Mouse (Mus musculus): ENCODE data around the gene Mc1r. TPM values are rescaled to one million over a fixed set of nuclear protein-coding genes. Genes with fewer than 3 reads are reported as not detected.
"Not testable (repeated sequence)": the region's sequence is repeated elsewhere in the genome, so short reads cannot be mapped to it uniquely, and the experiment has no call there.

Gene Mc1r
- total and polyA plus RNA-seq, 3 experiments, result not detected

DNA sequence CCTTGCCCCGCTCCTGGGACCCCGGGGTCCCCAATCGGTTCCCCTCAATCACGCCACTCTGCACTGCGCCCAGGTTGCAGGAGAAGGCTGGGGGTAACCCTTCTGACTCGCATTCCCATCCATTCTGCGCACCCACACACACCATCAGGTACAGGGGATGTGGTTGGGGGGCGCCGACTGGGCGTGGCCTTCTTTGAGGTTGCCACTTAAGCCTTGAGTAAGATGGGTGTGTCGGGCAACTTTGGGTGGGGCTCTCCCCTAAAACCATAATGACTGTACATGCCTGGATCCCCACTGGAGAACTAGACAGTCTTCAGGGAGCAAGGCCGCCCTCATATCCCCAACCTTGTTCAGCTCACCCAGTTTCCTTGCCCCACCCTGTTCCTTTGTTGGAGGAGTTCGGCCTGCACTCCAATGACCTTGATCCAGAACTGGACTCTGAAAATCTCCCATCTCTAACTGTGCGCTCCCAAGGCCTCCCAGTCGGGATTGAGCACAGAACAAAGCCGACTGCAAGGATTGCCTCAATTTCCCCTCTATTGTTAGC is 4.9 kb downstream of the Mc1r start:
- DNase-seq, result no peak

DNA sequence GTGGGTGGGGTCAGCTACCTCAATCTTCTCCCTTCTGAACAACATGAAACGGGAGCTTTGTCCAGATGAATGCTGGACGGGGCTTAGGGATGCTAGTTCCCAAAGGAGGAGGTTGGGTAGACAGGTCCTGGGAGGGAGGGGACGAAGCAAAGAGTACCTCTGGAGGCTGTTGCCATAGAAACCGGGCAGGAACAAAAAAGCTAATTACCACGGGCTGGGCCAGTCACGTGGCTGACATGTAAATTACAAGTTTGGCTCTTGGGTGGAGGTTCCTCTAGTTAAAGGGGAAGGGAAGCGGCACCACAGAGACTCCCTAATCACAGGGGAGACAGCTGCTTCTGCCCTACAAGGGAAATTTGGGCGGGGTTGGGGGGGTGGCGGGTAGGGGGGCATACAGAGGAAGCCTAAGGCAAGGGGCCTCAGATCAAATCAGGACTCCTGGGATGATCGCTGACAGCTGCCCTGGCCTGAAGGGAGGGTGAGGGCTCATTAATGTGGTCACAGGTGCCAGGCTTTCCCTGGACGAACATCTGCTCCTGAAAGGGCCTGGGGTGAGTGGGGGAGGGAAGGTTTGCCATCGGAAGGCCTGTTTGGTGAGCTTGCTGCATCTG is 5.8 kb downstream of the Mc1r start:
- no peak for DNase-seq

DNA sequence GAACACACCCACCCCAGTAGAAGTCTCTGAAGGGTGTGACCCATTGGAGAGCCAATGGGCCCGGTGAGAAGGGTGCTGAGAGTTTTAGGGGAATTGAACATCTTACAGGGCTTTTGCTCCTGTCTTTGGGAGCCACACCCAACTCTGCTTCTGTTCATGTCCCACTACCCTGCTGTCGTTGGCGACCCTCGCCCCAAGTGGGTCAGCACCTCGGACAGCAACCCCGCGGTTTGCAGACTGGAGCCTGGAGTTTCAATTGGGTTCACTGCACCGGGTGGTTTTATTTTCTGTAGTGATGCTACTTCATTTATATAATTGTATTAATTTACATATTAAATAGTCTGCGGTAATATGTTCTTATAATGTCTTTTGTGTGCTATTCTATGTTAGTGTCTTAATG is 7.3 kb downstream of the Mc1r start:
- no peak for DNase-seq

DNA sequence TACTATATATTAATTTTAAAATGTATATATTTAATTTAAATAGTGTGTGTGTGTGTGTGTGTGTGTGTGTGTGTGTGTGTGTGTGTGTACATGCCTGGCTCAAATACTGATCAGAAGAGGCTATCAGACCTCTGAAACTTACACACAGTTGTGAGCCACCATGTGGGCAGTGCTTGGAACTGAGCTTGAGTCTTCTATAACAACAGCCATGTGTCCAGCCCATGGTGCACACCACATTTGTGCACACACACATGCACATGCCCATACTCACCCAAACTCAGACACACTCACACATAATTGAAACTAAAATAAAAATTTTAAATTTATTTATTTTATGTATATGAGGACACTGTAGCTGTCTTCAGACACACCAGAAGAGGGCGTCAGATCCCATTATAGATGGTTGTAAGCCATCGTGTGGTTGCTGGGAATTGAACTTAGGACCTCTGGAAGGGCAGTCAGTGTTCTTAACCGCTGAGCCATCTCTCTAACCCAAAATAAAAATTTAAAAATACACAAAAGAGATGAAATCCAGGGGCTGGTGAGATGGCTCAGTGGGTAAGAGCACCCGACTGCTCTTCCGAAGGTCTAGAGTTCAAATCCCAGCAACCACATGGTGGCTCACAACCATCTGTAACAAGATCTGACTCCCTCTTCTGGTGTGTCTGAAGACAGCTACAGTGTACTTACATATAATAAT is 8.2 kb downstream of the Mc1r start:
- not testable (repeated sequence) for DNase-seq

DNA sequence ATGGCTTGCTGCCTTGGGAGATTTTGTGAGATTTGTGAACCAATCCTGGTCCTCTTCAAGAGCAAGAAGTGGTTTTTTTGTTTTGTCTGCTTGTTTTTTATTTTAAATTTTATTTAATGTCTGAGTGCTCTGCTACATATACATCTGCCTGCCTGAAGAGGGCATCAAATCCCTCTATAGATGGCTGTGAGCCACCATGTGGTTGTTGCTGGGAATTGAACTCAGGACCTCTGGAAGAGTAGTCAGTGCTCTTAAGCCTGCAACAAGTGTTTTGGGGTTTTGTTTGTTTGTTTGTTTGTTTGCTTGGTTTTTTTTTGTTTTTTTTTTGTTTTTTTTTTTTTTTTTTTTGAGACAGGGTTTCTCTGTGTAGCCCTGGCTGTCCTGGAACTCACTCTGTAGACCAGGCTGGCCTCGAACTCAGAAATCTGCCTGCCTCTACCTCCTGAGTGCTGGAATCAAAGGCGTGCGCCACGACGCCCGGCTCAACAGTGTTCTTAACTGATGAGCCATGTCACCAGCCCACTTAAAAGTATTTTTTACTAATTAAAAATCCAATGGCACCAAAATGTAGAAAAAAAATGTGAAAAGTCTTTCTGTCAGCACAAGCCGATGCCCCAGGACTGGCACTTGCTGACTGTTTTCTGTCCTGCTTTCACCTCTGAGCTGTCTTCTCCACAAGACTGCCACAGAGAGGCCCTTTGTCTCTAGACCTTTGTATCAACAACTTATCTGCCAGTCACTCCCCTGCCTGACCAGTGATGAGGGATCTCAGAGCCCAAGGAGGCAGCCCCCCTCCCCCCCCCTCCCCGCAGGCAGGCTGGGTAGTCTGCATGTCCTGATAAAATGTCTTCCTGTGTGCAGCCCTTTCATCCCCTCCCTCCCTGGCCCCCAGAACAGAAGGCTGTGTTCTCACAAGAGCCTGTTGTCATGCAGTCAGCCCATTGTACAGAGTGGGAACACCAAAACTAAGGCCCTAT is 9.3 kb downstream of the Mc1r start:
- DNase-seq, result no peak

DNA sequence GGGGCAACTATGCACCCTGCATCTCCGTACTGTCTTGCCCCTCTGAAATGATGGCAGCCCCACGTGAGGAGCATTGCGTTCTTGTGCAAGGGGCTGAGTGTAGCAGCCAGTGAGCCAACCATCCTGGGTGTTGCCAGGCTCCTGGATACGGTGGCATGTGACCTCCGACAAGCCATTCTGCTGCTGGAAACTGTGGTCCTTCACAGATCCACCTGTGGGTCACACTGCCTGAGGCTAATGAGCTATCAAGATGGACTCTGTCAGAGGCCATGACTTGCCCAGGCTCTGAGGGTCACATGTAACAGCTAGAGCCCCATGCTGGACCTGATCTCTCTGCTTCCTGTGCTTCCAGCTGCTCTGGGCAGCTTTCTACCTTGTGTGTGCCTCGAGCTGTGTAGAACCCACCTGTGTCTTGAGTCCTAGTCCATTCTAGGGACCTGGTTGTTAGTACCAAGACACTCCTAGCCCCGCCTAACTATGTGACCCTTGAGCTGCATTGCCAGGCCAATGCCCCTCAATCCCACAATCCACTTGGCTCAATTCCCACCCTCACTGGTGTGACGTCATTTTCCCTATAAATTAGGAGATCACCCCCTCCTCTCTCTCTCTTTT is 10.1 kb downstream of the Mc1r start:
- no peak for DNase-seq

DNA sequence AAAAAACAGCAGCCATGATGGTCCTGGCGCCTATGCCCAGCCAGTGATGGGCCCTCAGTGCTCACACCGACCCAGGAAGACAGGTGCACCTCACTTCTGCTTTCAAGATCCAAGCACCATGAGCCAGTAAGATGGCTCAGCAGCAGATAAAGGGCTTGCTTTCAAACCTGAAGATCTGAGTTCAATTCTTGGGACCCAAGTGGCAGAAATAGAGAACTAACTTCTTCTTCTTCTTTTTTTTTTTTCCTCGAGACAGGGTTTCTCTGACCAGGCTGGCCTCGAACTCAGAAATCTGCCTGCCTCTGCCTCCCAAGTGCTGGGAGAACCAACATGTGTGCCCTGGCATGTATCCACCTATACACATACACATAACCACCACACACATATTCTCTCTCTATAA is 12.8 kb downstream of the Mc1r start:
- DNase-seq, result no peak

DNA sequence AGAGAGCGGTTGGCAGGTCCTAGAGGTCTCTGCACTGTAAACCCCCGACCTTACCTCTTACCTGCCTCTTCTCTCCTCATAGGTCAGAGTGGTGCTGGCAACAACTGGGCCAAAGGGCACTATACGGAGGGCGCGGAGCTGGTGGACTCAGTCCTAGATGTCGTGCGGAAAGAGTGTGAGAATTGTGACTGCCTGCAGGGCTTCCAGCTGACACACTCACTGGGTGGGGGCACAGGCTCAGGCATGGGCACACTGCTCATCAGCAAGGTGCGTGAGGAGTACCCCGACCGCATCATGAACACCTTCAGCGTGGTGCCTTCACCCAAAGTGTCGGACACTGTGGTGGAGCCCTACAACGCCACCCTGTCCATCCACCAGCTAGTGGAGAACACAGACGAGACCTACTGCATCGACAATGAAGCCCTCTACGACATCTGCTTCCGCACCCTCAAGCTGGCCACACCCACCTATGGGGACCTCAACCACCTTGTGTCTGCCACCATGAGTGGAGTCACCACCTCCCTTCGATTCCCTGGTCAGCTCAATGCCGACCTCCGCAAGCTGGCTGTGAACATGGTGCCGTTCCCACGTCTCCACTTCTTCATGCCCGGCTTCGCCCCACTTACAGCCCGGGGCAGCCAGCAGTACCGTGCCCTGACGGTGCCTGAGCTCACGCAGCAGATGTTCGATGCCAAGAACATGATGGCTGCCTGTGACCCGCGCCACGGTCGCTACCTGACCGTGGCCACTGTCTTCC is 13.8 kb downstream of the Mc1r start:
- DNase-seq, result no peak

DNA sequence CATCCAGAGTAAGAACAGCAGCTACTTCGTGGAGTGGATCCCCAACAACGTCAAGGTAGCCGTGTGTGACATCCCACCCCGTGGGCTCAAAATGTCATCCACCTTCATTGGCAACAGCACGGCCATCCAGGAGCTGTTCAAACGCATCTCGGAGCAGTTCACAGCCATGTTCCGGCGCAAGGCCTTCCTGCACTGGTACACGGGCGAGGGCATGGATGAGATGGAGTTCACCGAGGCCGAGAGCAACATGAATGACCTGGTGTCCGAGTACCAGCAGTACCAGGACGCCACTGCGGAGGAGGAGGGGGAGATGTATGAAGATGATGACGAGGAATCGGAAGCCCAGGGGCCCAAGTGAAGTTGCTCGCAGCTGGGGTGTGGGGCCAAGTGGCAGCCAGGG is 14.4 kb downstream of the Mc1r start:
- no peak for DNase-seq

DNA sequence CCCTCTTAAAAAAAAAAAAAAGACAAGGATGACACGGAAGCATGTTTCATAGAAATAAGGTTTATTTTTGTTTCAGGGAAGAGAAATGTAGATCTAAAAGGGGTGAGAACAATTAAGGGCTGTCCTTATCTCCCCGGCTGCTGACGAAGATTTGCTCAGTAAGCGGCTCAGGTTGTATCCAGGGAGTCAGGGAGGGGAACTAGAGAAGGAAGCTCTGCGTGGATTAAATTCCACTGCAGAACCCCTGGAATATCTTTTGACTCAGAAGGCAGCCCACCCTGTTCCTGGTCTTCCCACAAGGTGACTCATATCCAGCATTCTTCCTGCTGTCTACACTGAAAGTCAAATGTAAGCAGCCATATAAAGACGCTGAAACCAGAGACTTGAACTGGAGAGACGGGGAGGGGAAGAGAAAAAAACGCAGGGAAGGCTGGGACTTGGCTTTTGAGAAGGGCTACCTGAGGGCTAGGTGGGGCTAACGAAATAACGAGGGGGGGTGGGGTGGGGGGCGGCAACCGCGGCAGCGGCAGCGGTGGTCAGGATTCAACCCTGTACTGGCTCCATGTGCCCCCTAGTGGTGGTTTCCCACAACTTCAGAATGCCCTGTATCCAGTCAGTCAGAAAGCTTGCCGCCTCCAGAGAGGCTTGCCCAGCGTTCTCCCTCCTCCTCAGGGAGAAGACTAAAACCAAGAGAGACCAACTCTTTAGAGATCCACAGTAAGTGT is 15.3 kb downstream of the Mc1r start:
- DNase-seq, result peak; percentile 79

DNA sequence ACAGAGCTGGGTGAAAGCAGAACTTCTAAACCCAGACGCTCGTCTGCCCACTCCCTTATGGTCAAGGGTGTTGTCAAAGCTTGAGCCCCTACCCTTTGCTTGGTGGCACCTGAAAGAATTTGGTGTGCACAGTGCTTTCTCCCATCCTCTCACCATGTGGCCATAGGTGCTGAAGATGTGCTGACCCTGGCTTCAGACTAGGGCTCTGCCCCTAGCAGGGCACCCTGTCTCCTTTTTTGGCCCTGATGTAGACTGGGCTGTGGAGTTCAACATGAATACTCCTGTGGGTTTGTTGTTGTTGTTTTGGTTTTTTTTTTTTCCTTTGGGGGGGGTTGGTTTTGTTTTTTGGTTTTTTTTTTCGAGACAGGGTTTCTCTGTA is 15.9 kb downstream of the Mc1r start:
- no peak for DNase-seq

DNA sequence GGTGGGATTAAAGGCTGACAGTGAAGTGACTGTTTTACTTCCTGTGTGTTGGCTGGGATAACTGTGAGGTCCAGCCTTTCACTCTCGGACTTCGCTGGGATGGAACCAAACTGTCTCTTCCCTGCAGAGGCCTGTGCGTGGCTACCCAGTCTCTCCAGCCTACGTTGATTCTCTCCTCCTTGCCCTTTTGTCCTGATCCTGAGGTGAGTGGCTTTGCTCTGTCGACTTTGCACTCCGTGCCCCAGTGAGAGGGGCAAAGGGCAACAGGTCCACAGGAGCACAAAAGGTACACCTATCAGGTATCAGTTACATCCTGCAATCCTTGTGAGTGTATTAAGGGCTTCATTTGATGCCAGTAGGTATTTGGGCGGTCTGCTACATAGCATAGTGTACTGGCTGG is 16.5 kb downstream of the Mc1r start, which contains the start of gene Def8:
Gene Def8, plus strand, starts transcription at position 87 of the 400 bp plus-strand sequence.
- DNase-seq, result no peak

DNA sequence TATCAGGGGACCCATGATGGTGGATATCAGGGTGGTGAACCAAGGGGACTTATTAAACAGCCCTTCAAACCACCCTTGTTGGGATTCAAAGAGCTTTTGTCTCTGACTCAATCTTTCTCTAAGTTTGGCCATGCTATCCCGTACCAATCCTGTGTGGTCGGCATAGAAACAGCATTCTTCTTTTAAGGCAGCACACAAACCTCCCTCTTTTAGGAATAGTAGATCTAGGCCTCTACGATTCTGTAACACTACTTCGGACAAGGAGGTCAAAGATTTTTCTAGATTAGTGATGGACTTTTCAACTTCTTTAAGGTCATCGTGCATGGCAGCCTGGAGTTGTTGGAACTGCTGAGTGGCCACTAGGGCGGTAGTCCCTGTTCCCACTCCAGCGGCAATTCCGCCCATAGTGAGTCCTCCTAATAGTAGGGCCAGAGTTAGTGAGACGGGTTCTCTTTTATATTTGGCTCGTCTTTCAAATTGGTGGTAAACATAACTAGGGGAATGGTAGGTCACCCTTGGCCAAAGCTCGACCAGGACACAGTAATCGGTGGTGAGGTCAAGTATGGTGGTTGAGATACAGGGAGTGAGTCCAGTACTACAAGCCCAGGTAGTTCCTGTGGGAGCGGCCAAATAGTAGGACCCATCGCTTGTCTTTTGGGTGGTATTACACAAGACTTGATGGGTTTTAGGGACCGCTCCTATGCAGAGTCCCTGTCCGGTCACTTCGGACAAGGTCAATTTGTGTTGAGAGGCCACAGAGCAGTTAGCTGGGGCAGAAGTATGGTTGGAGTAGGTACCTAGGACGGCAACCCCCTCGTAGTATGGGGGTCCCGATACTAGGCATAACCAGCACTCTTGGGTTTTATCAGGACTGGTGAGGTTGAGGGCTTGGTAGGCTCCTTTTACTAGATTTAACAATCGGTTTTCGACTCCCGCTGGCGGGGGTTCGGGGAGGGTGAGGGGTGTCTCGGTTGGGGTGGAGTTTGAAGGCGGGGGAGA is 19.9 kb downstream of the Mc1r start:
- no peak for DNase-seq

DNA sequence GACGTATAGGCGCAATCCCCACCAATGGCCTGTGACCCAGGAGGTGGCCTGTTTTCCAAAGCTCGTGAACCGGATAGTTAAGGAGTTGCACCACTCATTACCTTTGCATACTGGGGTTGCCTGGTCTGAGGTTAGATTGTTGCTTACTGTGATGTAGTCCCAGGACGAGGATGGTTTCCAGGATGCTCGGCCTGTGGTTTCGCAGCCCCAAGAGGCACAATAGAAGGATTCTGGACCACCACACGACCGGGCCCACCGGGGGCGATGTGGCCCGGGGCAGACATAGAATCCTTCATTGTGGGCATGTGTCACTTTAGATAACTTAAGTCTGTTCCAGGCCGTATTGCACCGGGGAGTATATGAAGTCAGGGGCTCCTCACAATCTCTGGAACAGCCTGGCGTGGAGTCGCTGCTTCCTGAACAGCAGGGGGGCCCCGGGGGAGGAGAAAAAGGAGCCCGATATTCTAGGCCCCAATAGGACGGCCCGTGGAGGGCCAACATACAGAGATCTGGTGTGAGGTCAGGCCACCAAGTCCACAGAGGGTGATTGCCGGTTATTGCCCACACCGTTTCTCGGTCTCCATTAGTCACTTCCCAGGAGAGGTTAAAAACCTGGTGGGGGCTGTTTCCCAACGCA is 20.9 kb downstream of the Mc1r start:
- DNase-seq, result no peak

DNA sequence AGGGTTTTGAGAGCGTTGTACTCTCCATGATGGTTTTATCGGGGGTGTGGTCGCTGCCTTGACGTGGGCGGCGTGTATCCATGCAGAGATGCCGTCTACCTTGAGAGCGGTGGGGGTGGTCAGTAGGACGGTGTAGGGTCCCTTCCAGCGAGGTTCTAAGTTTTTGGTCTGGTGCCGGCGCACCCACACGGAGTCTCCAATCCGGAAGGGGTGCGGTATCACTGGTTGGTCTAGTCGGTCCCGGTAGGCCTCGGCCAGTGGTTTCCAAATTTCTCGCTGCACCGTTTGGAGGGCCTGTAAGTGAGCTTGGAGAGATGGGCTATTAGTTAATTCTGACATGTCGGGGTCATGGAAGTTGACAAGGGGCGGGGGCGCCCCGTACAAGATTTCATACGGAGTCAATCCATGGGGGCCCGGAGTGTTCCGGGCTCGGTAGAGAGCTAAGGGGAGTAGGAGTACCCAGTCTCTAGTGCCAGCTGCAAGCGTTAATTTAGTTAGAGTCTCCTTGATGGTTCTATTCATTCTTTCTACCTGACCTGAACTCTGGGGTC is 21.5 kb downstream of the Mc1r start:
- DNase-seq, result no peak

DNA sequence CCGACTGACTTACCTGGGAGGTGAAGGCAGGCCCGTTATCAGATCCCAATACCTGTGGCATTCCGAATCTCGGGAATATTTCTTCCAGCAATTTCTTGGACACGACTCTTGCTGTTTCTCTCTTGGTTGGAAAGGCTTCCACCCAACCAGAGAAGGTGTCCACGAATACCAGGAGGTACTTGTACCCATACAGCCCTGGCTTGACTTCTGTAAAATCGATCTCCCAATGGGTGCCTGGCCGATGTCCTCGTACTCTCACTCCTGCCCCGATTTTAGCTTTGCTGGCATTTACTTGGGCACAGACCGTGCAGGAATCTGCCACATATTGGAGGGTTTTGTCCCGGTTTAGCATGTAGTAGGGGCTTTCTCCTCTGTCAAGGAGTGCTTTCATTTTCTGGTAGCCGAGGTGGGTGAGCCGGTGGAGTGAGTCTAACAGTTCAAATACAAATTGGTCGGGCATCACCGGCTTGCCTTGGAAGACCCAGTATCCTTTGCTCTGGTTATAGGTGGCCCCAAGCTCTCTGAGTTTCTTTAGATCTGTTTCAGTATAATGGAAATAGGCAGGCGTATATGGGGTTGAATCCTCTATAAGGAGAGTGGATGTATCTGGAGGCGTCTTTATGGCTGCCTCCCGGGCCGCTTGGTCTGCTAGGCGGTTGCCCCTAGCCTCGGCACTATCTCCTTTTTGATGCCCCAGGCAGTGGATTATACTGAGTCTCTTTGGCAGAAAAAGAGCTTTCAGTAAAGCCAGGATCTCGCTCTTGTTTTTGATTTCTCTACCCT is 22.2 kb downstream of the Mc1r start:
- DNase-seq, result no peak

DNA sequence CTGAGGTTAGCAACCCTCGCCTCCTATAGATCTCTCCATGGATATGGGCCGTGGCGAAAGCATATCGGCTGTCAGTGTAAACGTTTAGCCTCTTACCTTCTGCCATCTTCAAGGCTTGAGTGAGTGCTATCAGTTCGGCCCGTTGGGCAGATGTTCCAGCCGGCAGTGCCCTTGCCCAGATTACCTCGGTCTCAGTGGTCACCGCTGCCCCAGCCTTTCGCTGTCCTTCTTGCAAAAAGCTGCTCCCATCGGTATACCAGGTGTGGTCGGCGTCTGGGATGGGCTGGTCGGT is 22.8 kb downstream of the Mc1r start:
- not testable (repeated sequence) for DNase-seq

DNA sequence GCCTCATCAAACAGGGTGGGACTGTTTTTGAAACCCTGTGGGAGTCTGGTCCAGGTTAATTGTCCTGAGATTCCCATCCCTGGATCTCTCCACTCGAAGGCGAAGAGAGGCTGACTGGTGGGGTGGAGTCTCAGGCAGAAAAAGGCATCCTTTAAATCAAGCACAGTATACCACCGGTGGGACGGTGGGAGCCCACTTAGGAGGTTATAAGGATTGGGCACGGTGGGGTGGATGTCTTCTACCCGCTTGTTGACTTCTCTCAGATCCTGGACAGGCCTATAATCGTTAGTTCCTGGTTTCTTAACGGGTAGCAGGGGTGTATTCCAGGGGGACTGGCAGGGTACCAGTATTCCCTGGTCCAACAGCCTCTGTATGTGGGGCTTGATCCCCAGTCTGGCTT is 24.0 kb downstream of the Mc1r start:
- DNase-seq, result not testable (repeated sequence)

All from adrenal gland, adult 2 months (tissue).